Mouse (Mus musculus) C2C12 (cell line): Measurements from ENCODE around the gene Gm38431. TPM values are rescaled to one million over a fixed set of nuclear protein-coding genes. Genes with fewer than 3 reads are reported as not detected.

Experiments used
- H3K27me3 ChIP-seq: one replicate; pipeline ENCODE4 v1.6.1; 2011; ENCODE audit not compliant: control insufficient read depth, insufficient read depth, insufficient read length
- H3K36me3 ChIP-seq: one replicate; pipeline ENCODE4 v1.6.1; 2011; ENCODE audit not compliant: control insufficient read depth, insufficient read depth
- H3K4me3 ChIP-seq: one replicate; pipeline ENCODE4 v1.5.1; 2011; ENCODE audit warnings: mild to moderate bottlenecking, control low read depth; ENCODE audit not compliant: poor library complexity, insufficient read depth, severe bottlenecking
- H3K79me2 ChIP-seq: one replicate; pipeline ENCODE4 v1.6.1; 2011; ENCODE audit not compliant: control insufficient read depth, insufficient read depth
- H3K79me3 ChIP-seq: one replicate; pipeline ENCODE4 v1.6.1; 2011; ENCODE audit warnings: low read depth, control low read depth
- H3ac ChIP-seq: one replicate; pipeline ENCODE3; 2011; ENCODE audit warnings: low read depth; ENCODE audit not compliant: control insufficient read depth, insufficient read length
- CEBPB ChIP-seq: IDR thresholded peaks from one replicate; pipeline ENCODE4 v1.6.1; 2011; ENCODE audit warnings: low read depth, mild to moderate bottlenecking, control low read depth, moderate library complexity
- CTCF ChIP-seq: IDR thresholded peaks from one replicate; pipeline ENCODE4 v1.5.1; 2011; ENCODE audit not compliant: control insufficient read depth, insufficient read depth, insufficient read length
- FOSL1 ChIP-seq: IDR thresholded peaks from one replicate; pipeline ENCODE4 v1.8.0; 2011; ENCODE audit warnings: mild to moderate bottlenecking, low read length; ENCODE audit not compliant: poor library complexity, insufficient read depth, severe bottlenecking
- MAX ChIP-seq: IDR thresholded peaks from one replicate; pipeline ENCODE4 v1.6.1; 2011; ENCODE audit warnings: mild to moderate bottlenecking, control low read depth
- MYOD1 ChIP-seq: IDR thresholded peaks from one replicate; pipeline ENCODE4 v1.6.1; 2011; ENCODE audit warnings: low read depth; ENCODE audit not compliant: control insufficient read depth, insufficient read length
- MYOG ChIP-seq: IDR thresholded peaks from one replicate; pipeline ENCODE4 v1.6.1; 2011; ENCODE audit not compliant: control insufficient read depth, insufficient read length; ENCODE audit errors: extremely low read depth
- USF1 ChIP-seq: IDR thresholded peaks from one replicate; pipeline ENCODE4 v1.6.1; 2011; ENCODE audit warnings: low read depth, mild to moderate bottlenecking, control low read depth, moderate library complexity
- polyA plus RNA-seq: library from polyadenylated mRNA; unstranded; fragments of >200 nt; fragmentation: generic; extraction: Trizol; gene quantifications from one replicate; pipeline ENCODE4 v1.2.1, GENCODE M21; 2012; ENCODE audit warnings: missing spikeins

Gene Gm38431
- polyA plus RNA-seq, 1 experiment: 1.3 TPM

- H3K79me2 ChIP-seq: no peaks in the 10 kb centered on the region
- H3K27me3 ChIP-seq: peaks cover 7% of the 10 kb centered on the region
- no peak overlapping the region for H3K4me3 ChIP-seq
- H3ac ChIP-seq: no peak overlapping the region
- no peaks in the 10 kb centered on the region for H3K79me3 ChIP-seq
- H3K36me3 ChIP-seq: no peaks in the 10 kb centered on the region
- TF ChIP-seq CEBPB (no peak), MAX (no peak), MYOD1 (no peak), USF1 (no peak), FOSL1 (no peak), CTCF (no peak), MYOG (no peak)
Observed at GRCm38 (mm10) chr9:21043563-21043962, 48.2 kb downstream of the Gm38431 start.

- Histone ChIP-seq H3K79me2 (no peaks in the 10 kb centered on the region), H3K27me3 (peaks cover 29% of the 10 kb centered on the region)
- TF ChIP-seq CTCF (no peak), CEBPB (no peak), FOSL1 (no peak), MYOD1 (no peak), USF1 (no peak), MAX (no peak), MYOG (no peak)
Observed at GRCm38 (mm10) chr9:21041308-21041707, 50.5 kb downstream of the Gm38431 start.

GRCm38 (mm10) chr9:21039779-21040178, 52.0 kb downstream of the Gm38431 start:
- H3K27me3 ChIP-seq: peaks cover 39% of the 10 kb centered on the region
- TF ChIP-seq FOSL1 (no peak), MYOG (no peak), CEBPB (no peak), CTCF (no peak)
- no peaks in the 10 kb centered on the region for H3K79me2 ChIP-seq
- H3K36me3 ChIP-seq: no peaks in the 10 kb centered on the region
- H3K4me3 ChIP-seq: no peak overlapping the region
- no peak overlapping the region for H3ac ChIP-seq
- H3K79me3 ChIP-seq: no peaks in the 10 kb centered on the region

More at GRCm38 (mm10) chr9:21041308-21041707, 50.5 kb downstream of the Gm38431 start:
- H3K79me3 ChIP-seq: no peaks in the 10 kb centered on the region
- H3ac ChIP-seq: no peak overlapping the region
- no peak overlapping the region for H3K4me3 ChIP-seq
- no peaks in the 10 kb centered on the region for H3K36me3 ChIP-seq

- Histone ChIP-seq H3ac (no peak overlapping the region), H3K27me3 (peaks cover 39% of the 10 kb centered on the region), H3K79me3 (no peaks in the 10 kb centered on the region), H3K36me3 (no peaks in the 10 kb centered on the region), H3K4me3 (no peak overlapping the region), H3K79me2 (no peaks in the 10 kb centered on the region)
- TF ChIP-seq MYOD1 (no peak), USF1 (no peak)
Observed at GRCm38 (mm10) chr9:21037481-21037891, 54.3 kb downstream of the Gm38431 start.

- Histone ChIP-seq H3ac (no peak overlapping the region), H3K79me2 (no peaks in the 10 kb centered on the region), H3K36me3 (no peaks in the 10 kb centered on the region), H3K79me3 (no peaks in the 10 kb centered on the region), H3K4me3 (no peak overlapping the region), H3K27me3 (peaks cover 39% of the 10 kb centered on the region)
- TF ChIP-seq CEBPB: no peak
- no peak for TF ChIP-seq MYOG
- TF ChIP-seq MYOD1: no peak
- TF ChIP-seq FOSL1: no peak
- no peak for TF ChIP-seq MAX
- no peak for TF ChIP-seq CTCF
- no peak for TF ChIP-seq USF1
Observed at GRCm38 (mm10) chr9:21036666-21037065, 55.1 kb downstream of the Gm38431 start.

- no peak overlapping the region for H3ac ChIP-seq
- H3K79me2 ChIP-seq: no peaks in the 10 kb centered on the region
- H3K79me3 ChIP-seq: no peaks in the 10 kb centered on the region
- no peak overlapping the region for H3K4me3 ChIP-seq
- no peaks in the 10 kb centered on the region for H3K36me3 ChIP-seq
- peaks cover 39% of the 10 kb centered on the region for H3K27me3 ChIP-seq
- TF ChIP-seq FOSL1 (no peak), CTCF (no peak), MYOD1 (no peak), MYOG (no peak), MAX (no peak), USF1 (no peak), CEBPB (no peak)
Observed at GRCm38 (mm10) chr9:21036161-21036560, 55.6 kb downstream of the Gm38431 start.

GRCm38 (mm10) chr9:21035586-21035985, 56.2 kb downstream of the Gm38431 start:
- Histone ChIP-seq H3K4me3 (no peak overlapping the region), H3K79me3 (no peaks in the 10 kb centered on the region), H3ac (no peak overlapping the region), H3K36me3 (no peaks in the 10 kb centered on the region), H3K27me3 (peaks cover 39% of the 10 kb centered on the region), H3K79me2 (no peaks in the 10 kb centered on the region)
- TF ChIP-seq MYOG (no peak), CTCF (no peak), MAX (no peak), CEBPB (no peak), FOSL1 (no peak), MYOD1 (no peak), USF1 (no peak)
